Mouse (Mus musculus): ENCODE measurements around the gene Atp2a1. TPM values are rescaled to one million over a fixed set of nuclear protein-coding genes. Genes with fewer than 3 reads are reported as not detected.
A peak's percentile ranks its signal among the peaks of the same experiment; 100 is the strongest.

Atp2a1 gene
- total RNA-seq, 1 experiment from 2014 or later, result 0.33 TPM

DNA sequence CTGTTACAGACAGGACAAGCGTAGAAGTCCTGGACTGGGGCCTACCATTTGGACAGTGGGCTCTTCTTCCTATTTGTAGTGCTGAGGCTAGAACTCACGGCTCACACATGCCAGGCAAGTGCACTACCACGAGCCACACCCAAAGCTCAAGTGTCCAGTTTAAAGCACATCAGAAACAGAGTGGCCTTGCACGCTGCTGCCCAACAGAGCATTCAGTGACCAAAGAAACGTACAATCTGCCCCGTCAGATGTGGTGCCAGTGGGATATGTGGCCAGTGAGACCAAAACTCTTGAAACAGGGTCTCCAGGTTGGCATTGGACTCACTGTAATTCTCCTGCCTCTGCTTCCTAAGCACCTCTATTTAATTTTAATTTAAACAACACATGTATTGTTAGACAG, 12.3 kb downstream of the Atp2a1 start:
- no peak for DNase-seq

DNA sequence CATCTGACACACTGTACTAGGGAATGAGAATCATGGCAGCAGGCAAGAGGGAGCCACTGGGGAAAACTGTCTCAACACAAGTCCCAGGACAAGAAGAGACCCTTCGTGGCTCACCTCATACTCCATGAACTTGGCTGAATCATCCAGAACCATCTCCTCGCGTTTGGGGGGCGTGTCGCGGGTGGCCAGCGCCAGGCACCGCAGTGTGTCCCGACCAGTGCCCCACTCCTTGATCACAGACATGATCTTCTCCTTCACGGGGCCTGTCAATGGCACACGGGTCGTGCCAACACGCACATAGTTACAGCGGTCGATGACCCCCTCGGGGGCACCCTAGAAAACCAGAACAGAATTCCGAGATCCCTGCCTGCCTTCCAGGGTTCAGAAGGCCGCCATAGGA, 12.9 kb downstream of the Atp2a1 start:
- DNase-seq, result no peak

DNA sequence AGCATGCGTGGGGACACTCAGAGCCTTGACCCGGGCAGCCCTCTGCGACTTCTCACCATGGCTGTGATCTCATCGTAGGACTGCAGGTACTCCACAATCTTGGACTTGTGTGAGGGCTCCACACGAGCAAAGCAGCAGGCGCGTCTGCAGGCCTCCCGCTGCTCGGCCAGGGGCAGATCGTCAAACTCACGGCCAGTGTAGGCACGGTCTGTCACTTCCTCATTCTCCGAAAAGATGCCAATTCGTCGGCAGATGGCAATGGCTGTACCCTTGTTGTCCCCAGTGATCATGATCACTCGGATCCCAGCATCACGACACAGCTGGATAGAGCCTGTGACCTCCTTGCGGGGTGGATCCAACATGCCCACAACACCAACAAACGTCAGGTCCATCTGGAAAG, 14.4 kb downstream of the Atp2a1 start:
- no peak for DNase-seq

DNA sequence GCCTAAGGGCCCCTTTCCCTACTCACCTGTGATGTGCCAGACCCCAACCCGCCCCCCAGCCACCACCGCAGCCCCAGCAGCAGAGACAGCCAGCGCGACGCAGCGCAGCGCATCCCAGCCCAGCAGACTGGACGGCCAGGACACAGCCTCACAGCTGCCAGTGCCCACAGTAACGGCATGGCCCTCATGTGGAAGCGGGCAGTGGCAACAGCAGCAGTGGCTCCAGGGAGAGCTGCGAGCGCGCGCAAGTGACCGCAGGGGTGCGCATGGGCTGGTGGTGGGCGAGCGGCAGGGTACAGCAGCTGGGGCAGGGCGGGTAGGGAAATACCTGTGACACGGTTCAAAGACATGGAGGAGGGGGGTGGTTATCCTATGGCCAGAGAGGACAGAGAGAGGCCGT, 16.7 kb downstream of the Atp2a1 start:
- no peak for DNase-seq

DNA sequence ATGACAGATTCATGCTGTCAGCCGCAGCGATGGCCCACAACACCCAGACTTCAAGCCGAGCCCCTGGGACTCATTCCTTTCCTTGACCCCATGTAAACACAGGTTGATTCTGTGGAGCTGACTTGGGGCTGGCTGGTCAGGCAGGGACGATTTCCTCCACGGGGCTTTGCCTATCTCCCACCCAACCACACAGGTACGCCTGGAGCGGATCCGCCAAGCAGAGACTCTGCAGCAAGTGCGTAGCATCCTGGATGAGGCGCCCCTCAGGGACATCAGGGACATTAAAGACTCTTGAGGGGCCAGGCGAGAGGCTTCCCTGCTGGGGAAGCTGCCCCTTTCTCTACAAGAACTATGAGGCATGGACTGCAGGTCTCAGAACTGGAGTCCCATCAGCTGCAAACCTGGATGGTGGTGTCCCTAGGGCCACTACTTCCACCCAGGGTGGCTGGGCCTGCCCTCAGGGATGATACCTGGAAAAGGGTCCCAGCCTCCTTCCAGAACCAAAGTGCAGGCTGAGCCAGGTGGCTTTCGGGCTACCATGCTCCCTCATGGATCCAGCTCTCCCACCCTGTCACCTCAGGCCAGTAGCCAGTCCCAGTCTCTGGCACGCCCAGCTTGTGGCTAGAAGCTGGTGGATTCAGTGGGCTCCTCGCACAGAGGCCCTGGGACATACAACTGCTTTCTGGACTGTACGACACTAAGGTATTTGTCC, 17.6 kb downstream of the Atp2a1 start:
- no peak for DNase-seq

DNA sequence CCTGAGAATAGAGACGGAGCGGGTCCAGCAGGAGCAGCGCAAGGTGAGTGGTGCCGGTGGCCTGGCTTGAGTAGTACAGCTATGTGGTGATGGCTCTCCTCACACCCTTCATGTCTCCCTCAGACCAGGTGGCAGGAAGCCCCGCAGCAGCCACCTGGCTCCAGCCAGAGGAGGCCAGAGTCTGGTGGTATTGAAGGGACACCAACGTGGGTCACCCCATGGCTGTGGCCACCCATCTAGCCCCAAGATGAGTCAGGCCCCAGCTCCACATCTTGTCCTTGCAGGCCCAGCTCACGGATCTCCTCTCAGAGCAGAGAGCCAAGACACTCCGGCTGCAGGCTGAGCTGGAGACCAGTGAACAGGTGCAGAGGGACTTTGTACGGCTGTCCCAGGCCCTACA, 18.4 kb downstream of the Atp2a1 start:
- no peak for DNase-seq

DNA sequence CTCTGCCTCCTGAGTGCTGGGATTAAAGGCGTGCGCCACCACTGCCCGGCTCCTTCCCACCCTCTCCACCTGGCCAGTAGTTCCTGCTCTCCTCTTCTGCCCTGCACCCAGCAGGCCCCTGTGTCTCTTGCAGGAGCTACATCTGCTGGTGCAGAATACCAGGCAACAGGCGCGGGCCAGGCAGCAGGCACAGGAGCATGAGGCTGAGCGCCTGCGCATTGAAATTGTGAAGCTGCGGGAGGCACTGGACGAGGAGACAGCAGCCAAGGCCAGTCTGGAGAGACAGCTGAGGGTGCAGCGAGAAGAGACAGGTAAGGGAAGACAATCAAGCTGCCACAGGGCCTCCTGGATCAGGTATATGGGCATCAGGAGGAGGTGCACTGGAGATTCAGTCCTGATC, 18.9 kb downstream of the Atp2a1 start:
- no peak for DNase-seq

DNA sequence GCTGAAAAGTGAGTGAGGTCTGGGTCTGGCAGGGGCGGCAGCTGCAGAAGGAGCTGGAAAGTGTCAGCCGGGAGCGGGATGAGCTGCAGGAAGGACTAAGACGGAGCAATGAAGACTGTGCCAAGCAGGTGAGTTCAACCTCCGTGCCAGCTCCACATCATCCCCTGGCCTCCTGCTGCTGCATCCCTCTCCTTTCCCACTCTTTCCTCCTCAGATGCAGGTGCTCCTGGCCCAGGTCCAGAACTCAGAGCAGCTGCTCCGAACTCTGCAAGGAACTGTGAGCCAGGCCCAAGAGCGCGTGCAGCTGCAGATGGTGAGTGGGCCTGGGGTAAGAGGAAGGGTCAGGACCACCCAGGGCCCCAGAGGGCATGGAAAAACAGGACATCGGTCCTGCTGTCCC, 22.8 kb downstream of the Atp2a1 start:
- DNase-seq, result no peak

DNA sequence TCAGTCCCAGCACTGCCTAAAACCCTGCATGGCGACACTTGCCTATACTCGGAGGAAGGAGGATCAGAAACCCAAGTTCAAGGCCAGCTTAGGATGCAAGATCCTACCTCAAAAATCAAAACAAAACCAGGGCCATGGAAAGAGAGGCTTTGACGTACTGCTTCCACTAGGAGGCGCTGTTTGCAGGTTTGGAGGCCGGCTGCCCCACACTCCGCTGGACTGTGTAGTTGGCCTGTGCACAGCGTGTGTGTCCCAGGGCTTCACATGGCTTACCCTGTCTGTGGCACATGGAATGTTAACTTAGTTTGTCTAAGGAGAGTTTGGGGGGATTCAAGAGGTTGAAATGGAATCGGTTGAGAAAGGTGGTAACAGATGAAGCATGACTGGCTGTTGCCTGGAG, 26.1 kb downstream of the Atp2a1 start:
- DNase-seq, result peak; percentile 87

DNA sequence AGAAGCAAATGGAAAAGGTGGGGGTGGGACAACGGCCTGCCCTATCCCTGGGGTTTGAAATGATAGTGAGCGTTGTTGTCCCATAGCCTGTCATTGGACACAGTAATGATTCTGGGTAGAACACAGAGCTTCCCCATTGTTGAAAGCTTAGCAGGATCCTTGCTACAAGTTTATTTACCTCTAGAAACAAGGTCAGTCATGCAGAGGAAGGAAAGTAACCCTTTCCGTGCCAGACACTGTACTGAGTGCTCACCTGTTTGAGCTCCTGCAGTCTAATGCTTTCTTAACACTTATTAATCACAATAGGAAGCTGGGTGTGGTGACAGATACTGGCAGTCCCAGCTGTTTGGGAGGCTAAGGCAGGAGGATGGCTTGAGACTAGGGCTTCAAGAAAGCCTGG, 27.1 kb downstream of the Atp2a1 start:
- no peak for DNase-seq

DNA sequence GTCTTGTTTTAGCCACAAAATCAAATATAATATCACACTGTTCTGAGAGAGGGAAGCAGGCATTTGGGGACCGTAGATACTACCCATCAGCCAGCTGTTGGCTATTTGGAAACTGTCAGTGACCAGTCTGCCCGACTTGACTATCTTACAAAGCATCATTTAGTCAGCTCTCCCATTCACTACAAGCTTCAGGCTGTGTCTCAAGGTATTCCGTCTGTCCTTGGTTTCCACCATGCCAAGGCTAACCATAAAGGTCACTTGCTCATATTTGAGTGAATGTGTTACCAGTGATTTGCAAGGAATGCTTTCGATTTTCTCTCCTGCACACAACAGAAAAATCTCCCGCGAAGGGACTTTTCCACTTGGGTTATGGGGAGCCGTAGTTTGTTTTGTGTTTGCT, 28.2 kb downstream of the Atp2a1 start:
- peak; percentile 51 for DNase-seq

DNA sequence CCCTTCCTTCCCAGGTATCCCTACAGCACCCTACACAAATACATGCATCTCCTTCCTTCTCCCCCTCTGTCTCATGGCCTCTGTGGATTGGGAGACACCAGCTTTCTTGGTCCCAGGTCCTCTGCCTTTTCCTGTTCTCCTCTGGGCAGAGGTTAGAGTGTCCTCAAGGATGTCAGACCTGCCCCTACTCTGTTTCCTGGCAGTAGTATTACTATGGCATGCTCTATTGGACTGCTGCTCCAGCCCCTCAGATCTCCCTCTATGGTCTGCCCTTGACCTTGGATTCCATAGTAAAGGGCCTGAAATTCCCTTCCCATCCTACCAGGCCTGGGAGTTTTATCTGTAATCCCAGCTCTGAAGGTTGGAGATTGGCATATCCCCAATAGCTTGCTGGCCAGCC, 32.7 kb downstream of the Atp2a1 start:
- DNase-seq, result no peak

DNA sequence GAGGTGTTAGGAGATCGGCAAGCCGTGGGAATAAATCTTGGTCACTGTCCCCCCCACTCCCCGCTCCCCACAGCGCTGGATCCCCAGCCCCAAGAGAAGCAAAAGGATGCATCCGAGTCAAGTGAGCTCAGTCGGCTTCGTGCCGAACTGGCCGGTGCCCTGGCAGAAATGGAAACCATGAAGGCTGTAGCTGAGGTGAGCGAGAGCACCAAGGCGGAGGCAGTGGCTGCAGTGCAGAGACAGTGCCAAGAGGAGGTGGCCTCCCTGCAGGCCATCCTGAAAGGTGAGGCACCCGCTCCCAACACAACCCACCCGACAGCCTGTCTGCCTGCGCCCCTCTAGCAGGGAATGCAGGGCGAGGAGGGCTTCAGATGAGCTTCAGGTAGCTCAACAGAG, 33.4 kb downstream of the Atp2a1 start:
- DNase-seq, result no peak

DNA sequence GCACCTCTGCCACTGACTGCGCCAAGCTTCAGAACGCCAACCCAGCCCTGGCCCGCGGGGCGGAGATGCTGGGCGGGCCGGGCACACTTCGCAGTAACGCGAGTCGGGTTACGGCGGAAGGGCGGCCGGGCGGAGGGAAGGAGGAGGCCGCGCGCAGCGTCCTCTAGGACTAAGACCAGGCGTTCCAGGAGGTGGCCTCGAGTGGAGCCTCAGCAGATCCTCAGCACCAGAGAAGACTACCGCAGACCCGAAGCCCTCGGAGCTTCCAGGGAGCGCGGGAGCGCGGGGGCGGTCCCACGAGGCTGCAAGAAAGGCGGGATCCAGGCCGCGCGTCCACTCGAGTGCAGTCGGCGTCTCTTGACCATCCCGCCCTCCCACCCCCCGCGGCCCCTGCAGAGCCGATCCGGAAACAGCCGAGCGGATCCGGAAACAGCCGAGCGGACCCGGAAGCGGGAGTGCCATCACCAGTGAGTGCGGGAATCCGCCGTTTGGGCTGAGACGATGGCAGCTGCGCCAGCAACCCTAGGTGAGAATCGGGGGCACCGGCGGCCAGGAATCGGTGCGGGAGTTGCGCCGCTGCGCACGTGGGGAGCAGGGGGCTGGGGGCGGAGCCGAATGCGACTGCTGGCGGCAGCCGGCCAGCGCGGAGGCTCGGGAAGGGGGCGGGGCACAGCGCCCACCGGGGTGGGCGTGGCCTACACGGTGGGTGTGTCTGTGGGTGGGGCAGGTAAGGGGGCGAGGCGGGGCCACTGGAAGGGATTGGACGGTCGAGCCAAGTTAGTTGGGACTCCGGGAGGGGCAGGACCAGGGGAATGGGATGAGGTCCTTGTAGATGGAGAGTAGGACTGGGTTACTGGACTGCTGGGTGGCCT, 34.0 kb downstream of the Atp2a1 start, which contains the start of gene Rabep2:
Gene Rabep2, plus strand, starts transcription at position 129 of the 872 bp plus-strand sequence.
- DNase-seq, result peak; percentile 98

DNA sequence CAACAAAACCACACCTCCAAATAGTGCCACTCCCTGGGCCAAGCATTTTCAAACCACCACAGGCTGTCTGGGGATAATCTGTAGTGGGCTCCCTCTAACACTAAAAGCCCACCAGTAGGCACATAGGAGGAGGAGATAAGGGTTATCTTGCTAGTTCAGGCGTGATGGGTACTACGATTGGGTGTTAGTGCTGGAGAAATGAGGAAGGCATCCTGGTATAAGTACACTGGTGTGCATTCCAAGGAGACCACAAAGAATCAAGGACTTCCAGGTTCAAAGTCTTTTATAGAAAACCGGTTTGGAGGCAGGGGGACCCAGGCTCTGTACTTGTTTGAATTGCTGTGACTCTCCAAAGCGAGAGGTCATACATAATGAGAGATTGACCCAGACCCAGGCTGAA, 34.8 kb downstream of the Atp2a1 start:
- DNase-seq, result no peak

DNA sequence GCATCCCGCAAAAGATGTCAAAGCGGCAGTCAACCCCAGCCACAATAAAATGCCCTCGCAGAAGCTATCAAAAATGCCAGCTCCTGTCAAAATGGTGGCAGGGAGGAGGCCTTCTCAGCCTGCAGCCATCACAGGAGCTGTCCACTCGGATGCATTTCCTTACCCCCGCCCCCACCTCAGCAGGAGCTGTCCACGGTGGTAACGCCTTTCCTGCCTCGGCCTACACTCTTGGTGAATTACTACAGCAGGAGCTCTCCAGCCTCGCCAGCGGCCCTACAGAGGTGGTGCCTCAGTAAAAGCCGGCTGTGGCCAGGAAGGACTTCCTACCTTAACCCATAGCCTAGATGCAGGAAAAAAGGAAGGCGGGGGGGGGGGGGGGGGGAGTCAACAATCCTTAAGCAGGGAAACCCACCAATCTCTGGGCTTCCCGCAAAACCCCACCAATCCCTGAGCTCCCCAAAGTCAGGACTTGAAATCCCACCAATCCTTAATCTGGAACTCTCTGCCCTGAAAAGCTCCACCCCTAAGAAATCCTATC, 35.5 kb downstream of the Atp2a1 start:
- no peak for DNase-seq

DNA sequence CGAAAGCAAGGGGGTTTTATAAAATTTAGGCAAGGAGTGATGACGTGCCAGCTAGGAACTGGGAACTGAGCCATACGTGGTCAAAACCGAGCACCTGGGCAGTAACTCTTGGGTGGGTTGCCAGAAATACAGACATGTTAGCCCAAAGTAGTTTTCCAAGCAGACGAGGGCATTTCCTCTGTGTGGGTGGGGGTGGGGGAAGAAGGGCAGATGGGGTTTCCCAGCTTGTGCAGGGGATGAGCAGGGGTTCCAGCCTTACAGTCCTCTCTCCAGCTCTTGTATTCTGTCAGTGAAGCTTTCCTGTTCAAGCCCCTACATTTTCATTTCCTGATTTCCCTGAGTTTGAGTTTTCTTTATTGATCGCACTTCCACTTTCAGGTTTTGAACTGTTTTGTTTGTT, 38.7 kb downstream of the Atp2a1 start:
- DNase-seq, result no peak

DNA sequence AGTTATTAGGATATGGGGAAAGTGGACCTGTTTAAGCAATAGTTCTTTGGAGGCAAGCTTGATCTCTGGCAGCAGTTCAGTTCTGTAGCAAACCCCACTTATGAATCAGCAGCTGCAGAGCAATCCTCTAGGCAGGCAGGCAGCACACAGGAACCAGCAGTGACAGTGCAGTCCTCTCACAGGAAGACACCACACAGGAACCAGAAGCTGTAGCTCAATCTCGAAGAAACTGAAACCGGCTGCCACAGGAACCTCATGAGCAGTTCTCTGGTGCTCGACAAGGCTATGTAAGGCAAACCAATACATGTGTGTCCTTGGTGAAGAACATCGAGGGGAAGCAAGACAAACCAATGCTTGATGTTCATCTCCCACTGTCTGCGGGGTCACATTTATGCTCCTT, 41.2 kb downstream of the Atp2a1 start:
- no peak for DNase-seq

DNA sequence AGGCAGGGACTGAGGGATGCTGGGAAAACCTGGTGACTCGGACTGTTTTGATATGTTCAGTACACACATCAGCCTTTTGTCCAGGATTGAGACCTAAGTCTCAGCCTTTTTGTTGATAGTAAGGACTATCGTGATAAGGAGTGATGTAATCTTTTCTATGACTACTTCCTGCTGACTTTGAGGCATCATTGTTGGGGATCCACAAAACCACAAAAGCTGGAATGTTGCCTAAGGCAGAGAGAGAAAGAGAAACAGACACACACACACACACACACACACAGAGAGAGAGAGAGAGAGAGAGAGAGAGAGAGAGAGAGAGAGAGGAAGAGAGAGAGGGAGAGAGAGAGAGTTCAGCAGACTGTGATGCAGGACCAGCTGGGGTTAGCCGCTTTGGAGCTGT, 44.4 kb downstream of the Atp2a1 start:
- DNase-seq, result no peak

DNA sequence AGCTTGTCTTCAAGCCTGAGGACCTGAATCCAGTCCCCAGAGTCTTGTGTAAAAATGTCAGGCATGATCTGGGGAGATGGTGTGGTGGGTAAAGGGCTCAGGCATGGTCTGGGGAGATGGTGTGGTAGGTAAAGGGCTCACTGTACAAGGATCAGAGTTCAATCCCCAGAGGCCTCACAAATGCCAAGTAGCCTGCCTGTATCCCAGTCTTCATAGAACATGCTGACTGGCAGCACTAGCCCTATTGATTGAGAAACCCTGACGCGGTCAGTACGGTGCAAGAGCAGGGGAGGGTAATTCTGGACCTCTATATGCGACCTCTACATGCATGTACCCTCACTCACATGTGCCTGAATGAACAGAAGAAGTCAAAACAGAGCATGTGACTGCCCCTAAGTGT, 45.3 kb downstream of the Atp2a1 start:
- peak; percentile 38 for DNase-seq

DNA sequence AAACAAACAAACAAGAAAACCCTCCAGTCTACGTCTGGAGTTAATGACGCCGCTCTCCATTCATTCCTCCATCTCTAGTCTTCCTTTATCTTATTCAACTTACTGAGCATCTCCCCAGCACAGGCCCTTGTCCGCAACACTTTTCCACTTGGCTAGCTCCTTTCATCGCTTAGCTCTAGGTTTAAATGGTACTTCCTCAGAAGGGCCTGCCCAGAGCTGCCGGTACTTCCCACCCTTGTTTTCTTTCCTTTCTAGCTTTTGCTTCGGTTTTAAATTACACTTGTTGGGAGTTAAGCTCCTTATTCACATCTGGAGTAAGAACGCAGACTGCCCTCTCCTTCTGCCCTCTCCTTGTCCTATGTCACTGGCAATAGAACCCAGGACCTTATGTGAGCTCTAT, 45.9 kb downstream of the Atp2a1 start:
- no peak for DNase-seq

DNA sequence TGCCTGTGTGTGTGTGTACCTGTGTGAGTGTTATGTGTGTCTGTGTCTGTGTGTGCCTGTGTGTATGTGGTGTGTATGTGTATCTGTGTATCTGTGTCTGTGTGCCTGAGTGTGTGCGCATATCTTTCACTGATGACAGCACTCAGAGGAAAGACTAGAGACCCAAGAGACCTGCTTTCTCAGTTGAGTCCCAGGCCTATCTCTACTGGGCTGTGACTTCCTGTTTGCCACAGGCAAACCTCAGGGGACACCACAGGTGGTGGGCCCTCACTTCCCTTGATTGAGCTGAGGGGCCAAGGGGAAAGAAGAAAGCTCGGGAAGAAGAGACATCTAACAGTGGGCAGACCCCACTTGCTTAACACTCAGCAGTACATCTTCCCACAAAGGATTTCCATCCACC, 46.3 kb downstream of the Atp2a1 start:
- DNase-seq, result no peak

DNA sequence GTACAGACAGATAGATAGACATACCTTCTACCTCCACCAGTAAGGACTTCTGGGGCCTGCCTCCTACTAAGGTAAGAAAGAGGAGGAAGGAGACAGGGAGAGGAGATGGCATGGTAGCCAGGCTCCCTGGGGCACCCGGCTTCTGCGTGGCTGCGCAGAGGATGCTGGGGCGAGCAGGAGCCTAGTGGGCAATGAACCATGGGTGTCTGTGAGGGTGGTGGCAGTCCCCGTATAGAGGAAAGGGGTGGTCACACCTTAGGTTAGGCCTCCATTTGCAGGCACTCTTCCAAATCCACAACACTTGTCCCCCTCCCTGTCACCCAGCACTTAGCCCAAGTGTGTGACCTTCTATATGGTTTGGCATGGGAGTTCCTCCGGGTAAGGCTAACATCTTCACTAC, 48.2 kb downstream of the Atp2a1 start, which contains the start of gene Cd19:
Gene Cd19, minus strand, starts transcription at position 165 of the 400 bp plus-strand sequence.
- DNase-seq, result no peak

Data from adrenal gland, postnatal 14 days (tissue).